Mouse (Mus musculus) ES-E14 (cell line): ENCODE results near the gene Pgm3.

Source experiments
- CHD2 ChIP-seq: IDR thresholded peaks from 2 replicates; pipeline ENCODE4 v1.6.1; 2014; ENCODE audit warnings: mild to moderate bottlenecking, low read depth, low read length, inconsistent platforms
- HCFC1 ChIP-seq: IDR thresholded peaks from 2 replicates; pipeline ENCODE4 v1.6.1; 2012; ENCODE audit warnings: low read length, inconsistent platforms, borderline replicate concordance; ENCODE audit not compliant: insufficient read depth
- MAFK ChIP-seq: IDR thresholded peaks from 2 replicates; pipeline ENCODE4 v1.6.1; 2014; ENCODE audit warnings: mild to moderate bottlenecking, low read depth, low read length, inconsistent platforms; ENCODE audit not compliant: insufficient read depth
- ZC3H11A ChIP-seq: IDR thresholded peaks from 2 replicates; pipeline ENCODE4 v1.6.1; 2012; ENCODE audit warnings: low read depth, mild to moderate bottlenecking, inconsistent platforms, low read length, borderline replicate concordance
- ZNF384 ChIP-seq: IDR thresholded peaks from 2 replicates; pipeline ENCODE4 v1.6.1; 2012; ENCODE audit warnings: low read depth, low read length, inconsistent platforms

GRCm38 (mm10) chr9:86605776-86606175 is 34.1 kb upstream of the Pgm3 start:
- TF ChIP-seq ZNF384 (no peak), MAFK (no peak), CHD2 (no peak), HCFC1 (no peak), ZC3H11A (no peak)
